Mouse (Mus musculus) layer of hippocampus, adult 11-12 months (tissue): ENCODE measurements around the gene Ttyh3.
A peak's percentile ranks its signal among the peaks of the same experiment; 100 is the strongest.

Experiments
- DNase-seq: peaks from one replicate; pipeline ENCODE4 v3.0.0; 2022; ENCODE audit warnings: low spot score

Ttyh3 gene

GRCm38 (mm10) chr5:140575381-140575866 is 73.4 kb downstream of the Ttyh3 start:
- no peak for DNase-seq

- DNase-seq: no peak
Observed at GRCm38 (mm10) chr5:140572611-140573010, 76.2 kb downstream of the Ttyh3 start.

GRCm38 (mm10) chr5:140571673-140572072 is 77.2 kb downstream of the Ttyh3 start:
- DNase-seq: peak; percentile 15

- no peak for DNase-seq
Observed at GRCm38 (mm10) chr5:140571201-140571600, 77.6 kb downstream of the Ttyh3 start.
